Mouse (Mus musculus): ENCODE measurements around the gene Hoxd3. TPM values are rescaled to one million over a fixed set of nuclear protein-coding genes. Genes with fewer than 3 reads are reported as not detected.

The Hoxd3 gene
- polyA plus RNA-seq, 1 experiment from 2014 or later, result not detected

DNA sequence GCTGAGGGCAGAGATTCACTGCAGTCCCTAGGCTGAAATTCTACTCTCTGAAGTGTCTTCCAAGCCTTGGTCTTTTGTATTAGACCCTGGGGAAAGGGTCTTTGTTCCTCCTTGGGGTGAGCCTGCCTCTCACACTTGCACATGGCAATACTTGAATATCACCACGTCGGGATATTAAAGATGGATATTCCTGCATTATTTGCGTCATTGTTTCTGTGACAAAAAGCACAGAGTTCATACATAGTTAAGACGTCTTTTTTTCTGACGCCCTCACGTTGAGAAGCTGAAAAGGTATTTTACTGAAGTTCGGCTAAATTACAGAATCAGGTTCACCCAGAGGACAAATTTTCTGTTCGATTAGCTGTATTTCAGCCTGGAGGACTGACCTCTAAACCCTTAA lies 18.6 kb downstream of the Hoxd3 start:
- no peak overlapping the region for H3K4me2 ChIP-seq (replicated peaks; ENCODE audit: low read depth, low read length)
- no peaks in the 10 kb centered on the region for H3K36me3 ChIP-seq (ENCODE audit: insufficient read depth, low read length)
- TF ChIP-seq EP300 (IDR thresholded peaks at IDR 0.05), result no peak
- no peak for TF ChIP-seq CTCF (IDR thresholded peaks at IDR 0.05)
- H3K27ac ChIP-seq (ENCODE audit: low read length), result no peak overlapping the region
- ATAC-seq (no peak), DNase-seq (ENCODE audit: low spot score) (no peak)
- 0 out of 2 replicates have a peak, but pooled peaks cover 3% of the 10 kb centered on the region for H3K4me1 ChIP-seq (ENCODE audit: insufficient read depth, low read depth, low read length)
- H3K9ac ChIP-seq (replicated peaks; ENCODE audit: low read depth), result no peak overlapping the region
- peaks cover 90% of the 10 kb centered on the region for H3K27me3 ChIP-seq (replicated peaks; ENCODE audit: insufficient read depth, low read length)
- no peaks in the 10 kb centered on the region for H3K9me3 ChIP-seq (ENCODE audit: low read length)
- H3K4me3 ChIP-seq (ENCODE audit: low read depth, low read length), result no peak overlapping the region
- 12% methylated on average over 8 of the region's 8 CpGs for WGBS

DNA sequence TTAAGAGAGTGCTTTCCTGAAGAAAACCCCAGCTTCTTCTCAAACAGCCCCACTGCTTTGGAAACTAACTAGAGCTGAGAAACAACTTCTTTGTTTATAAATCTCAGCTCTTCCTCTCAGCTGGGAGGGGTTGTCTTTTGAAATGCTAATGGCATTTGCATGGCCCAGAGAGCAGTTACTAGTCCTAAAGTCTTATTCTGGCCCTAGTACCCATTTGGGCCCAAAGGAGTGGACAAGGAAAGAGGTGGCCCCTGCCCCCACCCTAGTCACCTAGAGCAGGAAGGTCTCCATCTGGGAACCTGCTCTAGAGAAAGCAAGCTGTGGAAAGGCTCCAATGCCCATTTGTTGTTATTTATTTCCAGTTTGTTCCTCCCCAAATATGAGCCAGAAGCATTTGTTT lies 19.3 kb downstream of the Hoxd3 start:
- 0 out of 2 replicates have a peak, but pooled peaks cover 3% of the 10 kb centered on the region for H3K4me1 ChIP-seq (ENCODE audit: insufficient read depth, low read depth, low read length)
- DNase-seq (ENCODE audit: low spot score) (no peak), ATAC-seq (no peak)
- no peak for TF ChIP-seq EP300 (IDR thresholded peaks at IDR 0.05)
- TF ChIP-seq CTCF (IDR thresholded peaks at IDR 0.05), result no peak
- H3K9me3 ChIP-seq (ENCODE audit: low read length), result no peaks in the 10 kb centered on the region
- no peaks in the 10 kb centered on the region for H3K36me3 ChIP-seq (ENCODE audit: insufficient read depth, low read length)
- H3K4me3 ChIP-seq (ENCODE audit: low read depth, low read length), result no peak overlapping the region
- H3K27ac ChIP-seq (ENCODE audit: low read length), result no peak overlapping the region
- H3K4me2 ChIP-seq (replicated peaks; ENCODE audit: low read depth, low read length), result no peak overlapping the region
- no peak overlapping the region for H3K9ac ChIP-seq (replicated peaks; ENCODE audit: low read depth)
- peaks cover 90% of the 10 kb centered on the region for H3K27me3 ChIP-seq (replicated peaks; ENCODE audit: insufficient read depth, low read length)

DNA sequence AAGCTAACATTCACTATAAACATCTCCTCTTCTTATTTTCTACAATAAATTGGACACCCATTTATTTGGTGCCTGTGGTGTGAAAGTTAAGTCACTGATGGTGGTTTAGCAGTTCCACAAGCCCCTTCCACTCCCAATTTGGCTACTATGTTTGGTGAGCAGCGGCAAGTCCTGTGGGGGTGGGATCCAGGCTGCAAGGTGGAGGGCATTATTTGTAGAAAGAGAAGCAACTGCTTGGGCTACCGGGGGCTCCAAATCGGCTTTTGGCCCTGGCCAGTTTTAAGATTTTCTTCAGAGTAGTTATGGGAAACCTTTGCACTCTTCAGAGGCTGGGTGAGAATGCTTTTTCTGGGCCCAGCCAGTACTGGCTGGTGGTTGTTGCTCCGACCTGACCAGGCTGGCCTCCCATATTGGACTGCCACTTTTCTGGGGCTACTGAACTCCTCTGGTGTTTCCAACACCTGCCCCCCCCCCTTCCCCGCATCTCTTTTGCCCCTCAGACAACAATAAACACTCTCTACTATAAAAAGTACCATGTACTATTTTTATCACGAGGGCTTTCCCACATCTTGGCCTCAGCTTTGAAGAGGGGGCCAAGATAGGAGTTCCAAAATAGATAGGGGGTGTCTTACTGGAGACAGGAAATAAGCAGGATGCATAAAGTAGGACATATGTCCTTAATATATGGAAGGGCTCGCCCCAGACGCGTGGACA lies 20.2 kb downstream of the Hoxd3 start:
- ATAC-seq (no peak), DNase-seq (ENCODE audit: low spot score) (no peak)
- TF ChIP-seq EP300 (IDR thresholded peaks at IDR 0.05) (no peak), CTCF (IDR thresholded peaks at IDR 0.05) (no peak)
- H3K9me3 ChIP-seq (ENCODE audit: low read length), result no peaks in the 10 kb centered on the region
- 0 out of 2 replicates have a peak, but pooled peaks cover 3% of the 10 kb centered on the region for H3K4me1 ChIP-seq (ENCODE audit: insufficient read depth, low read depth, low read length)
- no peak overlapping the region for H3K9ac ChIP-seq (replicated peaks; ENCODE audit: low read depth)
- no peak overlapping the region for H3K27ac ChIP-seq (ENCODE audit: low read length)
- WGBS, result 12% methylated on average over 9 of the region's 9 CpGs
- peaks cover 90% of the 10 kb centered on the region for H3K27me3 ChIP-seq (replicated peaks; ENCODE audit: insufficient read depth, low read length)
- H3K4me2 ChIP-seq (replicated peaks; ENCODE audit: low read depth, low read length), result no peak overlapping the region
- H3K36me3 ChIP-seq (ENCODE audit: insufficient read depth, low read length), result no peaks in the 10 kb centered on the region
- H3K4me3 ChIP-seq (ENCODE audit: low read depth, low read length), result no peak overlapping the region

DNA sequence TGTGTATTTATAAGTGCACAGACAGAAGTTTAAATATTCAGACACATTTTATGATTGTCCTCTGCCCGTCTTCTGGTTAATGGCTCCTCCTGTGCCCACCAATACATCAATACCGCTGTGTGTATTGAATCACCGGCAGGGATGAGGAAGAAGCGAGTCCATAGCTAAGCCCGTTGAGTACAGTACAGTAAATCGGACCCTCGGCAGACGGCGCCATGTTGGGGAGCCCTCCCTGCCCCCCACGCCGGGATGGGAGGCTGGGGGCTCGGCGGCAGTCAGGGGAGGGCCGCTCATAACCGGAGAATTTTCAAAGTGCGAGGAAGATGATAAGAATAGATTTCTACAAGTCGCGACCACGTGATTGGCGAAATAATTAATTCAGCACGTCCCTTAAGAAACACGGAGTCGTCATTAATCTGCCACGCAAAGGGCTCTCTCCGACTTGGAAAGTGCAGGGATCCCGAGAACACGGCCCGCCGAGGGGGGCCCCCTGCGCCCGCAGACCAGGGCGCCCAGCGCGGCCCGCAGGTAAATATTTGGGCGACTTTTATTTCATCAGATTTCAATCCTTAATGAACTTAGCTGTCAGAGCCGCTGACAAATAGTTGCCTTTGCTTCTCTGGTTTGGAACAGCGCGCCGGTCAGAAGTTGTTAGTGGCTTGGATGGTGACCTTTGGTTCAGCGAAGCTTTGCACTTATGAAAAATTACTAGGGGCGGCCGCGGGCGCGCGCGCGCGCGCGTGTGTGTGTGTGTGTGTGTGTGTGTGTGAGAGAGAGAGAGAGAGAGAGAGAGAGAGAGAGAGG lies 21.0 kb downstream of the Hoxd3 start:
- Histone ChIP-seq H3K4me1 (ENCODE audit: insufficient read depth, low read depth, low read length) (no peaks in the 10 kb centered on the region), H3K4me3 (ENCODE audit: low read depth, low read length) (no peak overlapping the region; the same call in 1 of the 2 replicates), H3K4me2 (replicated peaks; ENCODE audit: low read depth, low read length) (no peak overlapping the region), H3K36me3 (ENCODE audit: insufficient read depth, low read length) (no peaks in the 10 kb centered on the region), H3K27me3 (replicated peaks; ENCODE audit: insufficient read depth, low read length) (peaks cover 90% of the 10 kb centered on the region), H3K9me3 (ENCODE audit: low read length) (no peaks in the 10 kb centered on the region), H3K27ac (ENCODE audit: low read length) (no peak overlapping the region), H3K9ac (replicated peaks; ENCODE audit: low read depth) (no peak overlapping the region)
- TF ChIP-seq CTCF (IDR thresholded peaks at IDR 0.05) (no peak), EP300 (IDR thresholded peaks at IDR 0.05) (no peak)
- no peak for ATAC-seq
- DNase-seq (ENCODE audit: low spot score), result no peak
- WGBS, result 2% methylated on average over 42 of the region's 52 CpGs

DNA sequence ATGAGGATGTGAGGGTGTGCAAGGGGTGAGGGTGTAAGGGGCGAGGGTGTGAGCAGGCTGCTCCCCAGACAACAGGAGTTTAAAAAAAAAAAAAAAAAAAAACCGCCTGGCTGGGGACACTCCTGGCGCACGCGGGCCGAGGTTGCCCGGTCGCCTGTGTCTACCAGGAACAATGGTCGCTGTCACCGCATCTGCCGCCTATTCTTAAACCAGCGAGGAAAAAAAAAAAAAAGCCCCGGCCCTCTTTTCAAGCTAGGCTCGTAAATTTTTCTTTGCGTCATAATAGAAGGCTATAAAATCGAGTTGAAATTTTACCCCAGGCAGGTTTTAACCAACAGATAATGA lies 21.6 kb downstream of the Hoxd3 start:
- peaks cover 90% of the 10 kb centered on the region for H3K27me3 ChIP-seq (replicated peaks; ENCODE audit: insufficient read depth, low read length)
- WGBS, result 3% methylated on average over 16 of the region's 16 CpGs
- H3K36me3 ChIP-seq (ENCODE audit: insufficient read depth, low read length), result no peaks in the 10 kb centered on the region
- H3K27ac ChIP-seq (ENCODE audit: low read length), result no peak overlapping the region
- no peak for ATAC-seq
- no peak overlapping the region for H3K9ac ChIP-seq (replicated peaks; ENCODE audit: low read depth)
- TF ChIP-seq CTCF (IDR thresholded peaks at IDR 0.05), result no peak
- no peak for TF ChIP-seq EP300 (IDR thresholded peaks at IDR 0.05)
- no peaks in the 10 kb centered on the region for H3K4me1 ChIP-seq (ENCODE audit: insufficient read depth, low read depth, low read length)
- H3K9me3 ChIP-seq (ENCODE audit: low read length), result no peaks in the 10 kb centered on the region
- no peak for DNase-seq (ENCODE audit: low spot score)
- H3K4me3 ChIP-seq (ENCODE audit: low read depth, low read length), result no peak overlapping the region
- H3K4me2 ChIP-seq (replicated peaks; ENCODE audit: low read depth, low read length), result no peak overlapping the region

DNA sequence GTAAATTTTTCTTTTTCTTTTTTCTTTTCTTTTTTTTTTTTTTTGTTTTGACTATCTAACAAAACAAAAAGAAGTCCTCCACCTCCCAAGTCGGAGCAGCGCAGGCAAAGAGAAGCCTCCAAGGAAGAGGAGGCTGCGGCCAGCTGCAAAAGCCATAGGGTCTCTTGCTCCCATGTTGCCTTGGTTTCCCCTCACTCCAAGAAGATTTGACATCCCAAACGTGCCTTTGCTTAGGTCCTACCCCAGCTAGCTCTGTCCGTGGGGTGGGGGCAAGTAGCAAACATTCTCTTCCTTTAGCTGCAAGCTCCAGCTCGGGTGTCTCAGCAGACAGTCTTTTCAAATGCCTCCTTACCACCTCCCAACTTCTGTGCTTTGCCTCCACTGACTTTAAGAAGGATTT lies 22.0 kb downstream of the Hoxd3 start:
- no peak for ATAC-seq

More for the DNA sequence above, 22.0 kb downstream of the Hoxd3 start:
- Histone ChIP-seq H3K9me3 (ENCODE audit: low read length) (no peaks in the 10 kb centered on the region), H3K4me3 (ENCODE audit: low read depth, low read length) (no peak overlapping the region), H3K4me2 (replicated peaks; ENCODE audit: low read depth, low read length) (no peak overlapping the region), H3K9ac (replicated peaks; ENCODE audit: low read depth) (no peak overlapping the region), H3K27me3 (replicated peaks; ENCODE audit: insufficient read depth, low read length) (peaks cover 90% of the 10 kb centered on the region), H3K27ac (ENCODE audit: low read length) (no peak overlapping the region), H3K36me3 (ENCODE audit: insufficient read depth, low read length) (no peaks in the 10 kb centered on the region), H3K4me1 (ENCODE audit: insufficient read depth, low read depth, low read length) (no peaks in the 10 kb centered on the region)
- DNase-seq (ENCODE audit: low spot score), result no peak
- 5% methylated on average over 6 of the region's 6 CpGs for WGBS
- TF ChIP-seq EP300 (IDR thresholded peaks at IDR 0.05), result no peak
- TF ChIP-seq CTCF (IDR thresholded peaks at IDR 0.05), result no peak
